Mouse (Mus musculus) urinary bladder, postnatal 10 days (tissue): ENCODE measurements at regions not wholly inside any gene's neighbourhood (a gene's known extent, or its start where the extent isn't known, plus 50 kb on each side); places are given as distances from the start of the nearest gene placed in this dataset.

Experiments
- DNase-seq: peaks from one replicate; pipeline ENCODE4 v3.0.0; 2022; ENCODE audit warnings: low spot score

GRCm38 (mm10) chr4:39508866-39509265 is 58.8 kb downstream of the 1700009N14Rik start:
- no peak for DNase-seq

DNA sequence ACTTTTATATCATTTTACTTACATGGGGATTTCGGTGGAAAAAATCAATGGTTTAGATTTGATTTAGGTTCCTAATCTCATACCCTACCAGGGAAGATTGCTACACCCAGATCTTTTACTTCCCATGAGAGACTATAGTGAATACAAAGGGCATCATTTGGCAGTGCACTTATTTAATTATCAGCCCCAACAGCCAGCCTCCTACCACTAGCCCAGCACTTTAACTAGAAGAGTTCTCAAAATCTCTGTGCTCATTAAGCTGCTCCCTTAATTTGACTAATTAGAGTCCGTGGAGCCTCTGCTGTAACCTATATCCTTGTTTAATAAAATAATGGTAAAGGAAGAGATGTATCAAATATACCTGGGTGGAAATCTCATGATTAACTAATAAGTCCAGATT is 77.4 kb downstream of the 1700009N14Rik start:
- no peak for DNase-seq

GRCm38 (mm10) chr4:39528661-39529060 is 78.6 kb downstream of the 1700009N14Rik start:
- DNase-seq = no peak

- DNase-seq = no peak
These were observed 106.1 kb downstream of the 1700009N14Rik start for GRCm38 (mm10) chr4:39556101-39556763.

- DNase-seq = no peak
These were observed 147.3 kb downstream of the 1700009N14Rik start for GRCm38 (mm10) chr4:39597426-39597825.

DNA sequence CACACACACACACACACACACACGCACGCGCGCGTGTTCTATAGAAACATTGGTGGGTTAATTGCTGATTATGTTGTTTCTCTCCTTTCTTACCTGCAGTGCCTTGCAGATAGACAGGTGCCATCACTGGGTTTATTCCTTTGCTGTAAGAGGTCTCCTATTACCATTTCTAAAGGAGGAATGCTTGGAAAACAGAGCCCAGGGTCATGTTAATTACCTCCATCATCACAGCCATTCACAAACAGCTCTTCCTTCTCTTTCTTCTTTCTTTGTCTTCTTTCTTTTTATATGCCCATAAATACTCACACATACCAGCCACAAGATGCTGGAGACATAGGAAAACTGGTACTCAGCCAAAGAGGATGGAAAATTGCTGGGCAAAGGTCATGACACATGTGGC is 155.0 kb downstream of the 1700009N14Rik start:
- no peak for DNase-seq

DNA sequence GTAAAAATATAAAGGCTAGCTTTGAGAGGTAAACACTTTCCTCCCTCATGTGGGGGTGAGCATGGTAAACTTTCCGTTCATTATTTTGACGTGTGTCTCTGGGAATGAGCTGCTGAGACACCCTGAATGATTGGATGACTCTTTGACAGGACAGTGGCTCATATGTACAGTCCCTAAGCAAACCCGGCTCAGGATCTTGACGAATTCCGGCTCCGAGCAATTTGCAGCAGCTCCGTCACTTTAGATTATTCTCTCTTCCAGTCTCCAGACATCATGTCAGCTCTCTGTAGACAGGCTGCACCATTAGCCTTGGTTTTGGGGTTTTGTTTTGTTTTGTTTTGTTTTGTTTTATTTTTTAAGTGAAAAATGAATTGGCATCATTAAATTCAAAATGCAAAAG is 194.0 kb downstream of the 1700009N14Rik start:
- no peak for DNase-seq

GRCm38 (mm10) chr4:39644849-39645248 is 194.8 kb downstream of the 1700009N14Rik start:
- DNase-seq = no peak

DNA sequence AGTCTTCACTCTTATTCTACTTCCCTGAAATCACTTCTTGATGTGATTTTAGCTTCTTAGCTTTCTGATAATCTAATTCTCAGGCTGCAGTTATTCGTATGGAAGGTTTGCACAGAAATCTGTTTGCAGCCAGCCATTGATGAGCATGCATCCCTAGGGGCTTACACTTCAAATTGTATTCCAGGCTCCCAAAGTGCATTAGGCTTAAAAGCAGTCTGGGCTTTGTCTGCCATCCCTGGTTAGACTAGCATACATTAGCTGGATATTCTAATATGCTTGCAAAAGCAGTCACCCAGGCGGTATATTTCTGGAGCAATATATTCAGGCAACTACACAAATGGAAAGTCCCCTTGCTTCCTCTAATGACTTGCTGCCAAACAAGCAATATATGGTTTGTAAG is 210.4 kb downstream of the 1700009N14Rik start:
- no peak for DNase-seq

DNA sequence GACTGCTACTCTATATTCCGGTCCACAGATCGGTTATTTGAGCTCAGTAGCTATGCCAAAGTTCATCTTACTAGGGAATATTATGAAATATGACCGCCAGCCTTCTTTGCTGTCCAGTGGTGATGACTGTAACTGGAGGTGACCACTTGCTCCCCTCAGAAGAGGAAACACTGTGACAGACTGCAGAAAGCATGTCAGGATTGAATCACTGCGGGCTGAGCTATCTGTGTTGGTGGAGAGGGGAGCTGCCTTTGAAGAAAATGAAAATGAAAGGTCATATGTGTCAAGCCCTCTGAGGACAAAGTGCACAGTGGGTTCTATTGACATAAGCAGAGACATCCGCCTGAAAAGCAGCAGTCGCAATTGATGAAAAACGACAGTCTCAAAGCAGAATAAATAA is 222.5 kb downstream of the 1700009N14Rik start:
- no peak for DNase-seq

- DNase-seq = no peak
These were observed 245.1 kb downstream of the 1700009N14Rik start for GRCm38 (mm10) chr4:39695236-39695635.

- DNase-seq = peak; percentile 41
These were observed 247.5 kb downstream of the 1700009N14Rik start for GRCm38 (mm10) chr4:39697565-39697964.

DNA sequence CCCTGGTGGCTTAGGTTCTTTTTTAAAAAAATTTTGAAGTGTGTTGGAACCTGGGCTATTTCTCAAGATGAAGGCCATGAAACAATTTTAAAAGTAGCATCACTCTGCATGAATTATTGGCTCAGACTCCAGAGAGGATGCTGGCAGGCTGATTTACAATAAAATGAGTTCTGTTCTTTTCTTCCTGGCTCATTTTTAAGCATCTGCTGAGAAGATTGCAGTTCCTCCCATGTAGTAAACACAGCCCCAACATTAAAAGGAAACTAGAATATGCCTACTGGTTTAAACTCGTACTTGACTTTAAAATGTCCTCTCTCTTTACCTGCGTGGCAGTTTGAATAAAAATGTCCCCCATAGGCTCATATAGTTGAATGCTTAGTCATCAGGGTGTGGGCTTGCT is 249.3 kb downstream of the 1700009N14Rik start:
- DNase-seq = no peak

DNA sequence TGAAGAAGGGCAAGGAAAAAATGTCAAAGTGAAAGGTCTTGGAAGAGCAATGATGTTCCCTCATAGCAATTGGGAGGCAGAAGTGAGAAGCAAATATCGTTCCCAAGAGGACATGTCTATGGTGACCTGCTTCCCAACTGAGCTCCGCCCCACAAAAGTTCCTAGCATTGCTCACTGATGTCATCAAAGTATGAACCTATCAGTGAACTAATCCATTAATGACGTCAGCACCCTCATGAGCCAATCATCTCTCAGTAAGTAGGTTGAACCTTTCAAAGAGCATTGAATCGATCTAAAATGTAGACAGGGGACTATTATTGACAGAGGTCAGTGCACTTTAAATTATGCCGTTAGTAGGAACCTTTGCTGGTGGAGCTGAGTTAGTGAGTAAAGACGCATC is 267.4 kb downstream of the 1700009N14Rik start:
- DNase-seq = no peak

DNA sequence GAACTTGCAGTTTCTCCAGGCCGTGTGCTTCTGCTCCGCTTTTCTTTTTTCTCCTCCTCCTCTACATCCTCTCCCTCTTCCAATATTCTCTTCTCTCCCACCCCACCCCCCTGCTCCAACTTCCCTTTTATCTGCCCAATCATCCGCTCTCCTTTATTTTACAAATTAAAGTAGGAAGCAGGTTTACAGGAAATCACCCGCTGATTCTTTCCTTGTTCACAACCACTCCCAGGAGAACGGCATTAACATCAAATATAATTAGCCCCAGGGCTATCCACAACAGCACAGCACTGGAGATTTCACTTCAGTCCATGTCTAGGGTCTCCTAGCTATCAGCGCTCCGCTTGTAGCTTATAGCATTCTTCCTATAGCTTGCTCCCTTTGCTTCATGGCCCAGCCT is 268.6 kb downstream of the 1700009N14Rik start:
- no peak for DNase-seq

- DNase-seq = no peak
These were observed 269.9 kb downstream of the 1700009N14Rik start for GRCm38 (mm10) chr4:39719951-39720350.

- DNase-seq = no peak
These were observed 271.4 kb downstream of the 1700009N14Rik start for GRCm38 (mm10) chr4:39721524-39721923.

- no peak for DNase-seq
These were observed 315.5 kb downstream of the 1700009N14Rik start for GRCm38 (mm10) chr4:39765586-39765985.

GRCm38 (mm10) chr4:39791096-39791495 is 341.0 kb downstream of the 1700009N14Rik start:
- no peak for DNase-seq

DNA sequence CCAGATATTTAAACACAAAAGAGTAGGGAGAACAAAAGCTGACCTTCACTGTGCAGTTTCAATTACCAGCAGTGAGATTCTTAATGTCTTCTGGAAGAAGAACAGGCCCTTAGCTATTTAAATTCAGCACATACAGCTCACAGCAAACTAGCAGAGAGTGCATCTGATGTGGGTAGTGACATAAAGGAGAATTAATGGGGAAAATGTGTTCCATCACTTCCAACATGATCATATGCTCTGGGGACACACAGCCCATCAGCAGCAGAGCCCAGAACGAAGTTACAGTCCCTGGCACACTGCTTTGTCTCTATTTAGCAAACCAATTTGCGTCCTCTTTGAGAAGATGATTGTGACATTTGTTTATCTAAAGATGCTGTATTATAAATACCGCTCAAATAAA is 332.9 kb upstream of the Aco1 start:
- DNase-seq = no peak

- no peak for DNase-seq
These were observed 330.1 kb upstream of the Aco1 start for GRCm38 (mm10) chr4:39812766-39813165.

GRCm38 (mm10) chr4:39815620-39816019 is 327.3 kb upstream of the Aco1 start:
- DNase-seq = no peak

GRCm38 (mm10) chr4:39817675-39818074 is 325.2 kb upstream of the Aco1 start:
- no peak for DNase-seq

DNA sequence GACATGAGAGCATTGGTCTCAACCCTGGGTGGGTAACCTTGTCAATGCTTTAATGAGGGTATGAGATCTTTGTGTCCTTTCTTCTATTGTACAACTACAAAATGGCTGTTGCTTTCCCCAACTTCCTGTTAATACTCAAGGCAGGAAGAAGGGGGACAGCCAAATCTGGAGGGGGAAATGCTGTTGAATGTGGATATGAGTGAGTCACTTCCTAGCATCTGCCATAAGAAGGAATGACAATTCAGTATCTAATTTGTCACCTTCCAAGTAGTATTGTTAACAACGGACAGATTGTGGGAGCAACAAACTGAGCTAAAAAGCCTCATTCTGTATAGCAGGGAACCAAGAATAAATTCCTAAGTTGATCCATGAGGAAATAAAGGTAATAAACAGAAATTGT is 309.2 kb upstream of the Aco1 start:
- DNase-seq = no peak
